Mouse (Mus musculus) skeletal muscle tissue, adult 2 months (tissue): ENCODE results near the gene Plin5.

Source experiments
- DNase-seq: peaks from one replicate; pipeline ENCODE4 v3.0.0-alpha.2; 2012; ENCODE audit warnings: low read depth, low spot score

Gene Plin5

DNA sequence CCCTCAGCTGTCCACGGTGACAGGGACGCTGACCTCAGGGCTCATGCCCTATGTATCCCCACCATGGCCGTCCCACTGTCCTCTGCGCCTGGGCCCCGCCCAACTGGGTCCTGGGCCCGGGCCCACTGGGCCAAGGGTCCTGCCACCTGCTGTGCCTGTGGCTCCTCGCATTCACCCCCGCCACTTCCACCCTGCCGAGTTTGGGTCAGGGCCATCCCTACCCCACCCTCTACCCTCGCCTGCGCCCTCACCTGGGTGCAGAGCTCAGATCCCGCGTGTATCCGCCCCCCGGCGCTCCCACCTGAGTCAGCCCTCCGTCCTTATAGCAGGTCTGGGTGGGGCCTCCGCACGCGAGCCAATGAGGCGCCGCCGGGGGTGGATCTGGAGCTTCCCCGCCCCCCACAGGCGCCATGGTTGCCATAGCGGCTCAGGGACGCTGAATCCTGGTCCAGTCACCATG lies at the start of gene Plin5:
Plin5 (minus strand) TSS at position 346 of the 460 bp plus-strand sequence.
- no peak for DNase-seq

DNA sequence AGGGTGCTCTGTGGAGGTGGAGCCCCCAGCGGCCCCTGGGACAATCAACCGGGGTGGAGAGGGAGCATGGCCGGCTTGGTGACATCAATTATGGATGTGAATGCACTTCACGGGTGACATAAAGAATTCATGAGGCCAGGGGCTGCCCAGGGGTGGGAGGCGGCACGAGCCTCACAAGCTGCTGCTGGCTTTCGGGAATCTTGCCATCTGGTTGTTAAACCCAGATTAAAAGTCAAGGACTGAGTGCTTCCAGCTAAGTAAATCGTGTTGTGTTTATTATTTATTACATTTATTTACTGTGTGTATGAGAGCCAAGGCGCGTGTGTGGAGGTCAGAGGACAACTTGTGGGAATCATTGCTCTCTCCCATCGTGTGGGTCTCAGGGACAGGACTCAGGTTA lies 48.3 kb upstream of the Plin5 start:
- DNase-seq = no peak

DNA sequence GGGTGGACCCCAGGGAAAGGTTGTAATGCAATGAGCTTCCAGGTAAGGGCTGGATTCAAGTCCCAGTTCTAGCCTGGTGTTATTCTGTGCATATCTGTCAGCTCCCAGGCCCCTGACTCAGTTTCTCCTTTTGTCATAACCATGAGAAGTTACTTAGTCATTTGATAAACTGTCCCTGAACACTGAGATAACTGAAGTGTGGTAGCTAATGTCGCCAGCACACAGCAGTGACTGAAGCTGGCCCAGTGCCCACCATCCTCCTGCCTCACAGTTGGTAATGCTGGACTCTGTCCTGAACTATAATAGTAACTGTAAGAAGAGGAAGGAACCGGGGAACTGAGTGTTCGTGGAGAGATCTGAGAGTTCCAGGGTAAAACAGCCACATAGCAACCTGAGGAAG lies 47.1 kb upstream of the Plin5 start:
- DNase-seq = no peak

DNA sequence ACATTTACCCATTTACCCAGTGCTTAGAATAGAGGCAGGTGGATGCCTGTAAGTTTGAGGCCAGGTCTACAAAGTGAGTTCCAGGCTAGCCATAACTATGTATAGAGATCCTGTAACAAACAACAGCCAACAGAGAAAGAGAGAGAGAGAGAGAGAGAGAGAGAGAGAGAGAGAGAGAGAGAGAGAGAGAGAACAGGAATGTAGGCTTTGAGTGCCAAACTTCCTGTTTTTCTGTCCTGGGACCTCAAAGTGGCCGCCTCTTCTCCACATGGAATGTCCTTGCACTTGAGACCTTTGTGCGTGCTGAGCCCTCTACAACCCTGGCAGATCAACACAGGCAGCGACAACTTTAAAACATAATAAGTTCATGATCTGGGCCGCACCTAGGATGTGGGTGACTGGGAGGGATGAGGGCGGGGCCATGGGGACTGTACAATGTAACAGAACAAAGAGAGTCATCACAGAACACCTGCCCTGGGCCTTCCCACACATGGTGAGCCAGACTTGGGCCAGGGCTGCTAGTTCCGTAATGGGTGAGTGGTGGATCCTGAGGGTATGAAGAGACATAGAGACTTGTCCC lies 46.2 kb upstream of the Plin5 start:
- no peak for DNase-seq

DNA sequence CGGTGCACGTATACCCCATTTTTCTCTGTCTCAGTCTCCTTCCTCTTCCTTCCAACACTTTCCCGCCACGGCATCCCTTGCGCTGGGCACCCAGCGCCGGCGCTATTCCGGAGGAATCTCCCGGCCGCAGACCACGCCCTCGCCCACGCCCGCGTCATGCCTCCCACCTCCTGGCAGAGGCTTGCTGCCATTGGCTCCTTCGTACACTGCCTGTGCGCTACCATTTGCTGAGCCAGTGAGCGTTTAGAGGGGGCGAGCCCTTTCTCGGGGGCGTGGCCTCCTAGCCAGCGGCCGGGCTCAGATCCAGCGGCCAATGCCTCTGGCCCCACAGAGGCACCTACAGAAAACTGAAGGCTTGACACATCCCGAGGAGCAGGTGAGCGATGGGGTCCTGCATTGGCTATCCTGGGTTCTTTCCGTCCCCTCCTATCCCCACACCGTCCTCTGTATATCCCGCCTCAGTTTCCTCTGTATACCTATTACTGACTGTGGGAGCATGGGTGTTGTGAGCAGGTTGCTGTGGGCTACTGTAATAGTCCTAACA lies 44.9 kb upstream of the Plin5 start, which contains the start of gene Tnfaip8l1:
Tnfaip8l1 (plus strand) TSS at position 247 of the 544 bp plus-strand sequence.
- peak; percentile 88 for DNase-seq

DNA sequence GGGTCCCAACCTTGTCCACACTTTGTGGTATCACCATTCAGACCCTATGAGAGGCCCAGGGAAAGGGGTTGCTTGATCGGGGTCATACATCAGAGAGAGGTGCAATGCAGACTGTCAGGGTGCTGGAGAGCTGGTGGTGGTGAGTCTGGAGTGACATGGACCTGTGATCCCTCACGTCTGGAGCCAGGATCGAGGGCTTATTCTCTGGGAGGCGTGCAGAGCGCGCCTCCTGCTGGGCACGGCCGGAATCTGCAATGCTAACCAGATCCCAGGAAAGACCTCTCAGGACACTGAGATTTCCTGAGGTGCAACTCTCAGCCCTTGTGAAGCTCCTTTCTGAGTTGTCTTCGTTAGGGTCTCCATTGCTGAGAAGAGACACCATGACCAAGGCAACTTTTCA lies 42.3 kb upstream of the Plin5 start:
- DNase-seq = peak; percentile 64

DNA sequence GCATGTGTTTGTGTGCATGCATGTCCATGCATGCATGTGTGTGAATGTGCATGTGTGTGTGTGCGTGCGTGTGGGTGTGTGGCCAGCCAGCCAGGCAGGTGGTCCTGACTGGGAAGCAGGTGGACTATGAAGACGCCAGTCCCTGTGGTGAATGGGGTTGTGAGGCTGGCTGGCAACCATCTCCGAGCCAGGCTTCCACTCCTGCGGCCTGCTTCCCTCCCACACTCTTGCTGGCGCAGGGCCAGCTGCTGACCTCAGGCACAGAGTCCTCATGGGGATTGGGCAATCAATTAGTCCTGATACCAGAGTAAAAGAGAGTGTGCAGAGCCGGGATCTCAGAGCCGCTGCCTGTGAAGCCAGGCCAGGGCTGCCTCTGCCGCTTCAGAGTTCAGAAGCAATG lies 36.2 kb upstream of the Plin5 start:
- DNase-seq = peak; percentile 65

DNA sequence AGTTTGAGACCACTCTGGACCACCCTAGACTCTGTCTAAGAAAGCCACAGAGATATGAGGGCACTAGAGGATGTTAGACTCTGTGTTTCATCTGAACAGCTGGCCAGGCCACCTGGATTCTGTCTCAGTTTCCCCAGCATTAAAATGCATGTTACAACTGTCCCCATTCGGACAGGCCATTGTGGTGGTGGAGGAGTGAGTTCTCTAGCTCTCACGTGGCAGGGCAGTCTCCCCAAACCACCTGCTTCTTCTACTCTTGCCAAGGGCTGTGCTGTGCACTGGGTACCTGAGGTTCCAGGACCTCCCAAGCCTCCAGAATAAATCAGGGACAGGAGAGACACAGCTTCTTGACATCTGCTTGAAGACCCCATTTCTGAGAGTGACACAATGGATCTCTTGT lies 32.5 kb upstream of the Plin5 start:
- no peak for DNase-seq

DNA sequence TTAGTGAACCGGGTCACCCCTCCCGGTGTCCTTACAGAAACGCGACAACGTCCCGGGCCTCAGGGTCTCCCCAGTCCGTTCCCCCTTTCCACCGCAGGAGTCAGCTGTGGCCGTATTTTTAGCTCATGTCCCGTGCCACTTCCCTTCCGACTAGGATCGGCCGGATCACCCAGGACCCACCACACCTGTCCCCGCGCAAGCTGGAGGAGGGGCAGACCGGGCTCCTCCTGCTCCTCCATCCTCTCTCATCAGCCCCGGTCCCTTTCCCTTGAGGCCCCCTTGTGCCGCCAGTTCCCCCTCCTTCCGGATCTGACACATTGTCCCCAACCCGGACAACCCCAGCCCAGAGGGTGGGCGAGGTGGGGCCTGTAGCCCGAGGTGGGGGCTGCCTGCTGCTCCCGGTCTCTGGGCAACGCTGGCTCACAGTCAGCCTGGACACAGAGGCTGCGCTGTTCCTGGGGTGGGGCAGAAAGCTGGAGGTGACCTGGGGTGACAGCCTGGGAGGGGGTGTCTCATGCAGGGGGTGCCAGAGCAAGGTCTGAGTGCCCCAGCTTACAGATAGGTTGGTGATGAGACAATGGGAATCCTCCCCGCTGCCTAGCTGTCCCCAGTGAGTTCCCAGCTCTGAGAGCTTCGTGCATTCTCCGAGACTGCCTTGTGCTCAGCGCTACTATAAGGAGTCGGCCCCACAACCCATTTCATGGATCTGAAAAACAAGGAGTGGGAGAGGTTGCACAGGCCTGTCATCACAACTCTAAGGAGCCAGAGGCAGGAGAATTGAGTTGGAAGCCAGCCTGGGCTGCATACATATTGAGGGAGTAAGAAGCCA lies 31.6 kb upstream of the Plin5 start:
- no peak for DNase-seq

DNA sequence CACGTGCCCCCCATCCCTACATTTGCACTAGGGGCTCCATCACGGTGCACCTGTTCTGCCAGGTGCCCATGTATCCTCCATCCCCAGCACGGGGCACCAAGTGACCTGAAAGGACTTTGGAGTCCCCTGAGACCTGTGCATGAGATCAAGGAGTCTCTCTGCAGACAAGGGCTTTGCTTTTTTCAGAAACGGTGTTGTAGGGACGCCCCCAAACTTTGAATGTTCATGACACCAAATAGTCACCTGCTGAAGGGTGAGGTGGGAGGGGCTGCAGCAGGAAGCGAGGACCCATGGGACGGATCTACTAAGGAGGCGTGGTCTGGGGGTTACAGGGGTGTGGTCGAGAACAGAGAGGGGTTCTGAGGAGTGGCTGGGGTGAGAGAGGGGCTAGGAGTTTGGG lies 30.9 kb upstream of the Plin5 start:
- no peak for DNase-seq

DNA sequence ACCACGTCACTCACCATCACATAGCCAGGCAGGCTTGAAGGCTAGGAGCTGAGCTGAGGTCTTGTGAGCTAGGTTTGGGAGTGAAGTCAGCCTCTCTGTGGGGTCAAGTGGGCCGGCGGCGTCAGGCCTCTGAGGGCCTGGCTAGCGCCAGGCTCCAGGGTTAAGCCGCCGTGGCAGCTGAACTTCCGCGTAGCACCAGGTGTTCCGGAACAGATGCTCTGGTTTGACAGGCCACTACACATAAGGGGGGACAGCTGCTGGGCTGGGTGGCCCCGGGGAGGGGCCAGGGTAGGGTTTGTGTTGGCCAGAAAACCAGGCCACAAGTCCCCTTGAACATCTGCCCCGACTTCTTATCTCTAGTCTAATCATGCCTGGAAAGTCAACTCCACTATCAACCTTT lies 30.0 kb upstream of the Plin5 start:
- DNase-seq = no peak

DNA sequence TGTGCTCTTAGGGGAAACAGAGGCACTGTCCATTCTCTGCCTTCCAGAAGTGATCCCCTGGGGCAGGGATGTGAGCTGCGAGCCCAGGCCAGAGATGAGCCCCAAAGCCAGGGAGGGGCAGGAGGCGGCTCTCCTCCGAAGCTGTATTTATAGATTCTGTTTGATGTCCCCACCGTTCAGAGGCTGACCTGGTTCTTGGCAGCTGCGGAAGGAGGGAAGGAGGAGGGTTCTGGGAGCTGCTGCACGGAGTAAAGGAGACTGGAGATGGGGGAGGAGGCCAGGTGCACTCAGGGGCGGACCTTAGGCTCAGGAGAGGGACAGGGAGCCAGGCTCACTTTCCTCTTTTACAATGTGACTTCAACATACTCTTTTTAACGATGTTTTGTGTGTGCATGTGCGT lies 28.7 kb upstream of the Plin5 start:
- DNase-seq = no peak

DNA sequence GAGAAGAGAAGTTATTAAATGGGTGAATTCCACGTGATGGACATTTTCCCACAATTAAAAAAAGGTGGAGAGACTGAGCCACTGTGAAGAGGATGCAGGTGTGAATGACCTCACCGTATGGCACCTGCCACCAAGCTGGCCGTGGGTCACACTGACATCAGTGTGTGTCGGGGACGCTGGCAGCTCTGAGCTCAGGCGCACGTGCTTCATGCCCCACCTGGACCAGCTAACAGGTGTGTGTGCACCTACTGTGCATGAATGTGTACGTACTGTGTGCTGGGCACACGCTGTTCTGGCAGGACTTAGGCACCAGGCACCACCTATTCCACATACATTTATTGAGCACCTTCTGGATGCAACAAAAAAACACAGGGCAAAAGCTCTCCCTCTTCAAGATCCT lies 27.1 kb upstream of the Plin5 start:
- no peak for DNase-seq

DNA sequence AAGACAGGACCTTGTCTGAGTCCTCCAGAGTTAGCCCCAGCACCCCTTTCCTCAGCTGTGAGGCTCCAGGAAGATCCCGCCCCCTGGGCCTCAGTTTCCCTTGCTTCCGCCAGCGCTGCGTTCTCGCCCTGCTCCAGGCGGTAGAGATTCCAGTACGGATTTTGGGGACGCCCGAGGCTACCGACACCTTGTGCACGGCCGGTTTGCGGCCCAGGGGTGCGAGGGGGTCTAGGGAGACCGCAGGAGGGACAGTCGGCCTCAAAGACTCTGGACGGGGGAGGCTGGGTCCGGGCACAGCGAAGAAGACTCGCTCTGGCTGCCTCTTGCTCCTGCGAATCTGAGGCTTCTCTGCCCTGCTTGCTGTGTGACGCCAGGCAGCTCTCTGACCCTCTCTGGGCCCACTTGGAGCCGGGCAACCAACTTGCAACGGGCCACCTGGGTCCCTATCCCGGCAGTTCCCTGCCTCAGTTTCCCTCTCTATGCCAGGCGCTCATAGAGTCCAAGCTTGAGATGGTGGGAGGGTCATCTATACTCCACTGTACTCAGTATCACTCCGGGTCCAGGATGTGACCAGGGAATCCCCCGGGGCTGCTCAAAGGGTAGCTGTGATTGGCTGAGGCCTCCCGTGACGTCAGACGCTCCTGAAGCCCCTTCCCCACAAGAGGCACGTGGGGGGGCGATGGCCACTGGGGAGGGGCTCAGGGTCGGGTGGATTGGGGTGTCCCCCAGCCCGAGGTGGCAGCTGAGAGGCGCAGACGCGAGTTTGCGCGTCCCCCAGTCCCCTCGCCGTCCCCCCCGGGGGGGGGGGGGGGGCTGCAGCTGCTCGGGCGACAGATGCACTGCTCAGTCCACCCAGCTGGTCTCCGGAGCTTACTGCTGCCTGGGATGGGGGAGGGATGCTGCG lies 24.6 kb upstream of the Plin5 start:
- no peak for DNase-seq

DNA sequence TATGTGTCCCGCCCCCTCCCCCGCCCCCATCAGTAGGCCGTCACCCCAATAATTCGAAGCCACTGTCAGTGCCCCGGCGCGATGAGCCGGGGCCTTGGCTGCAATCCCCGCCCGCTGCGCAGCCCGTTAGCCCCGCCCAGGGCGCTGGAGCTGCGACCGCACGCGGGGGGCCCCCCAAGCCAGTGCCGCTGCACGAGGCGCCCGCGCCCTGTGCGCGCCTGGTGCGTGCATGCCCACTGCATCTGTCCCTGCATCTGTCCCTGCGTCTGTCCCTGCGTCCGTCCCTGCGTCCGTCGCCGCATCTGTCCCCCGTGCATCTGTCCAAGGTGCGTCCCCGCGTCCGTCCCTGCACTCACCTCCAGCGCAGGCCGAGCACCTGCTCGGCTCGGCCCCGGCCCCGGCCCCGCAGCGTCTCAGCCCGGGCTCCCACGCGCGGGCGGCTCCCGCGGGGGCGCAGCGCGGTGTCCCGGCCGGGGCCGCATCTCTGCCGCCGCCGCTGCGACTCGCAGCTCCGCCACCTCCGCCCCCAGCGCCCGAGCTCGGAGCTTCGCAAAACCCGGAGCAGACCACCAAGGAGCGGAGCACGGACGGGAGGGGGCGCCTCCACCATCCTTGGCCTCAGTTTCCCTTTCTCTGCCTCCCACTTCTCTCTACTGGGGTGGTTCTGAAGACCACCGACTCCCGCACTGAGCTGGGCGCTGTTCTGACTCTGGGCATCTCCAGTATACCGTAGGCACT lies 22.6 kb upstream of the Plin5 start, which contains the start of gene Sema6b:
Sema6b (minus strand) TSS at position 486 of the 738 bp plus-strand sequence.
- no peak for DNase-seq

DNA sequence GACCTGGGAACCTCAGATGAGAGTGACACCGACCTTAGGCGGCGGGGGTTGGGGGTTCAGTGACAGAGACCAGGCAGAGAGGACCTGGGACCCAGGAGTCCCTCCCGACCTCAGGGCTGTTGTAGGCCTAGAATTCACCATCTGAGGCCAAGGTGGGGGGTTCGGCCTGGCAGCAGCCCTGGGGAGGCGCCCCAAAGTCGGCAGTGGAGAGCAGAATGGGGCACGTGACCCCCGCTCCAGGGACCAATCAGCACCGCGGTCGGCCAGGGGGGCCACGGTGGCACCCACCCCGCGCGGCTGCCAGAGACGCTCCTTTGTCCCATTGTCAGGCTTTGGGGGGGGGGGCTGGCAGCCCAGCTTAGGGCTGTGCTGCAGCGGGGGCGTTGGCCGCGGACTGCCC lies 22.0 kb upstream of the Plin5 start:
- no peak for DNase-seq

DNA sequence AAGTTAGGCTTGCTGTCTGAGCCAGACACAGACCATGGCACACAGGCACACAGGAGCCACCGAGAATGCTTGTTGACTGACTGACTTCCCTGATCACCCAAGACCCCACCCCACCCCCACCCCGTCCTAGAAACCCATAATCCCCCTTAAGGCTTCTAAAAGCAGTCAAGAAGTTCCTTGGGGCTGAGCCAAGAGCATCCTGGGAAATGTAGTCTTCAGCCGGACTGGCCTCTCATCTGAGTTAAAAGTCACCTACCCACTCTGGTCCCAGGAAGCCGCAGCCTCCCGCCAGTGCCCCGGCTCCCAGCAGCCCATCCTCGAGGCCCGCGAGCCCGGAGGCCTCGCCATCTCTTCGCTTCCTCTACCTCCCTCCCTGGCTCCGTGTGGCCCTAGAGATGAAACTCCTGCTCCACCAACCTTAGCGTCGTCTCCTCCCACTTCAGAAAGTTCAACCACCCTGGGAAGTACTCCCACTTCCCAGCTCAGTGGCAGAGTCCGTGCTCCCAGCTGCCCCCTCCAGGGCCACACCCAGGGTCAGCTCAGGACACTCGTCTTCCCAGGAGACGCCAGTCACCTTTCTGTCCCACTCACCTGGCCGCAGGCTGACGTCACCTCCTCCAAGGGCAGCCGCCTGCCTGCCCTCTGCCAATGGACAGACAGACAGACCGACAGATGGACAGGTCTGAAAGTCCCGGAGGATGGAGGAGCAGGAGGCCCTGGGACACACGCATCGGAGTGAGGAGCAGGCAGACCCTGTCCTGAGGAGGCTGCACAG lies 20.6 kb upstream of the Plin5 start:
- DNase-seq = no peak

DNA sequence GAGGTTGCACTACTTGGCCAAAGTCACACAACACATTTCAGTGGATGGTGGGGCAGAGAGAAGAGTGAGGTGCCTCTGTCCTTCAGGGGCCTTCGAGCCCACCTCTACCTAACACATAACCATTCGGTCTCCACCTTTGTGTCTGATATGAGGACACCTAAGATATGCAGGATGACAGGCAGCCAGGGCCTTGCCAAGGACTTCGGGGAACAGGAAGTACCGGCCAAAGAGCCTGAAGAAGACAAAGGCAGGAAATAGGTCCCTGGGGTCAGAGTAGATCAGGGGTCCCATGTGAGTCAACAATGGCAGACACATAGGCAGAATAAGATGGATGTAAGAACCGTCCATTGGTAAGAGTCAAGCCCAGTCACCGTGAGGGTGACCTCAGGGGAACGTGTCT lies 19.2 kb upstream of the Plin5 start:
- DNase-seq = no peak

DNA sequence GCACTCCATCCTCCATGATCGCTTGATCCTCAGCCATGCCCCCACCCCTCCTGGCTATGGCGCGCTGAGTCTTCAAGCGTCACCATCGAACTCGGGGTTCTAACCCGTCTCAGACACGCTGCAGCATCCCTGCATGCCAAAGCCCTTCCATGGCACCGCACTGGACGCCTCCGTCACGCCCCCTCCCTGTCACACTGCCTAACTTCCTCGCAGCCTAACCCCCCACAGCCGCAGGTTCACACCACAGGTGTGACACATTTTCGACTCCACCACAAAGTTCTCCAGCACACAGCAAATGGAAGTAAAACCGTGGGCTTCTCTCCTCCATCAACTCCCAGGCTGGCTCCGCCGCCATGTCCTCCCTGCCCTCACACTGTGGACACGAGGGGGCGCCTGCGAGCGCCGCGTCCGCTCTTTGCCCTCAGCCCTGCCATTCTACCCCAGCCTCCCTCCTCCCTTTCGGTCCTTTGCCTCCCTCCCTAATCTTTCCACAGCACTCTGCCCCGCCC lies 17.1 kb upstream of the Plin5 start:
- DNase-seq = peak; percentile 40
